Mouse (Mus musculus) lung, postnatal 25 days (tissue): ENCODE data around the gene Colq.
A peak's percentile ranks its signal among the peaks of the same experiment; 100 is the strongest.

Experiments used
- DNase-seq: peaks from one replicate; pipeline ENCODE4 v3.0.0; 2022; ENCODE audit warnings: low spot score

Colq gene

DNA sequence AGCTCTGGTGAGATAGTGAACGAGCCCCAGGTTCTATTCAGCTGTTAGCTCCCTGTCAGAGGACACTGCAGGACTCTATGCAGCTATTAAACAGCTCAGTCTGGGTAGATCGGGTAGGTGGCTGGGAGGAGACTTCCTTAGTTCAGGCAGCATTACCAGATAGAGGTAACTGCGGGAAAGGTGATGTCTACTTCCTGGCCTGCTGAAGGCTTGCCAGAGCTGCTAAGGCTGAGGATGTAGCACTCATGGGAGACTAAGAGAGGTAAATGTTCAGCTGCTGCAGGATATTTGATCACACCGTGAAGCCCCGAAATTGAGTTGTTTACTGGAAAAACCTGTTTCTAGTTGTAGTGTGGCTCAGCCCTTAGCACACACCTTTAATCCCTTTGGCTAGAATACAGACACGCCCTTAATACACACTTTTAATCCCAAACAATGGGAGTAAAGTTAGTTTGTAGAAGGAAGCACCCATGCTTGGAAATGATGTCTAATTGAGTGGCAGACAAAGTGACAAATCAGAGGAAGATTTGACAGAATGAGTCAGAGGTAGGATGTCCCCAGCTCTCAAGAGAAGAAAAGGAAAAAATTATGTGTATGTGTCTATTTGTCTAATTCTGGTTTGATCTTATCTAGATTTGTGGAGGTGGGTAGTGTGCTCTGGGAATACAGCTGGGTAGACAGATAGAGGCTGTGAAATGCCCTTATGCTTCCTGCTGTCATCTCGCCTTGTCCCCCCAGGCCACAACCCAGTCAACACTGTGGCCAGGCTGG is 65.9 kb downstream of the Colq start:
- DNase-seq, result no peak

DNA sequence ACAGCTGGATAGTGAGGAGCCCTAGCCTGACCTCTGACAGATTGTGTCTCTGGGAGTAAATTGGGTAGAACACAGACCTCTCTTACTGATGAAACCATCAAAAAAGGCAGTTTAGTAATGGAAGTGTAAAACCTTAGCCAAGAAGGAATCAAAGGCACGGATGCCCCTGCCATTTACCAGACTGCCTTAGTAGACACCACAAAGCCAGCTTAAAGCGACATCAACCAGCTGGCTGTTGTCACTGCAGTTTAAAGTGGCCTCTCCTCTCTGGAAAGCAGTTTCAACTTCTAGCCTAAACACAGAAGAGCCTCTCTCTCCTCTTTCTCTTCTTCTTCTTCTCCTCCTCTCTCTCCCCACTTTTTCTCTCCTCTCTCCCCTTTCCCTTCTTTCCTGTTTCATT is 69.8 kb downstream of the Colq start:
- DNase-seq, result no peak

DNA sequence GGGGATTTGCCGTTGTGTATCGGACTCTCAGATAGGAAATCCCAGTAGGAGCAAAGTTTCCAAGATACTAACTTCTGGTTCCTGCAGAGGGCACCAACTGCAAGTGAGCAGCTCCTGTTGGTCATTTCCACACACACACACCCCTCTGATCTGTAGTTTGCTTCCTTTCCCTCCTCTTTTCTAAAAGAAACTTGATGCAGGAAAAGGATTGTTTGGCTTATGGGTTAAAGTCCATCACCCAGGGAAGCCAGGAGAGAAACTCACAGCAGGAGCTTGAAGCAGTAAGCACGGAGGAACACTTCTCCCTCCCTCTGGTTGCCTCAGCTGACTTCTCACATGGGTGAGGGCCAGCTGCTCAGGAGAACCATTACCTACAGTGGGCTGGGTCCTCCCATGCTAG is 72.0 kb downstream of the Colq start:
- DNase-seq, result no peak

DNA sequence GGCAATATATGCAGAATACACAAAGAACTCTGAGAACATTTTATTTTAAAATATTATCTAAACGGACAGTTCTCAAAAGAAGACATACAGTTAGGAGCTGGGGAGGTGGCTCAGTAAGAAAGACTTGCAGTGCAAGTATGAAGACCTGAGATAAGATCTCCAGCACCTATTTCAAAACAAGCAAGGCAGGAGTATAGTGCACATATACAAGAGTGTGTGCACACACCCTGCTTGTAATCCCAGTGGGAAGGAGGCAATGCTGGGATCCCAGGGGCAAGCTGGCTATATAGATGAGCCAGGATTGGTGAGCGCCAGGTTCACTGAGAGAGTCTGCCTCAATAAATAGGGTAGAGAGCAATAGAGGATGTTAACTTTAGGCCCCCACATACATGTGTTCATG is 75.2 kb downstream of the Colq start:
- no peak for DNase-seq

DNA sequence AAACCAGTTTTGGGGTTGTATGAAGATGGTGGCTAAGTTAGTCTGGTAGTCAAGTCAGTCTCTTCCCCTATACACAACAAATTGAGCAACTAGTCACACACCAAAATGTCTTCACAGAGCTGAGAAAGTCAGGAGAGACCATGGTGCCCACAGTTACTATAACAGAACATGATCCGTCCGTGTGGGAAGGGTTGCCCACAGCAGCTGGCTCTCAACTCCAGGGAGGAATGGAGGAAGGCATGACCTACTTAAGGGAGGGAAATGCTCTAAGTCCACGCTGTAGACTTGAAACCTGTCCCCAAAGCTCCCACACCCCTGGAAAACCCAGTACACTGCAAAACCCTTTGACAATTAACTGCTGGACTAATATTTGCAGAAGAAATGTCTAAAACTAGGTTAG is 80.8 kb downstream of the Colq start:
- no peak for DNase-seq

DNA sequence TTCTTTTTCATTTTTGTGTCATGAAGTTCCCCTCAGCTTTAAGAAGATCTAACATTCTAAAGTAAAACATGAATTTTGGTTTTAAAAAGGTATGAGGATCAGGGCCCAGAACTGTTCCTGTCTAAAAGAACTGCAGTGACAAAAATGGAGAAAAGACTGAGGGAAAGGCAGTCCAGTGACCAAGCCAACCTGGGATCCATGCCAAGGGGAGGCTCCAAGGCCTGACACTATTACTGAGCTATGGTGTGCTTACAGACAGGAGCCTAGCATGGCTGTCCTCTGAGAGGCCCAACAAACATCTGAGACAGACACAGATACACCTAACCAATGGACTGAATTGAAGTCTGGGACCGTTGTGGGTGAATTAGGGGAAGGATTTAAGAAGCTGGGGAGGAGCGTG is 81.2 kb downstream of the Colq start:
- DNase-seq, result no peak

DNA sequence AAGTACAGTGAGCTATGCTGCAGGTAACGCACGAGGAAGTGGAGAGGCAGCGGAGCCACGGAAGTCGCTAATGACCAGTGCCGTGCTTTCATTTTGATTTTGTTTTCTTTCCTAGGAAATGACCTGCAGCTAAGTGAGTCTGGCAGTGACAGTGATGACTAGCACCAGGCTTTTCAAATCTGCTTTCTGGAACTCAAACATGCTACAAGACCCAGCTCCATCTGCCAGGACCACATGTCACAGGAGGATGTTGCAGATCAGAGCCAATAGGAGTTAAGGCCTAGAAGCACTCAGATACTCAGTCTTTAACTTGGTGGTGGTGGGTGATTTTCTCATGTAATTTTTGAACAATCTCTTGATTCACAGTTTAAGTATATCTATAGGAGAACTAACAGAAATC is 84.7 kb downstream of the Colq start:
- no peak for DNase-seq

DNA sequence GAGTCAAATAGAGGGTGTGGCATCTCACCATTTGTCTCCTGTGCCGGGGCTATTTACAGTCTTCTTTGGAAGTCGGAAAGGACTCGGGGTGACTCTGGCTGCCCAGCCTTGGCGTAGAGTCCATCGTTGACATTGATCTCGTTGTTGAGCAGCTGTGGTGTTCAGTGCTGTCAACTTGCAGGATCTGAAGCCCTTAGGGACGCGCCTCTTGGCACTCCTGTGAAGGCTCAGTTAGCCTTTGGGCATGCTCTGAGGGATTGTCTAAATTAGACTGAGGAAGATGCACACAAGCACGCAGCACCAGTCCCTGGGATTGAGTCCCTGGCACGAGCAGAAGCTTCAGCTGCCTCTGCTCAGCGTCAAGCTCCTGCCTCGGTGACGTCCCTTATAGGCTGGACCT is 87.7 kb downstream of the Colq start:
- no peak for DNase-seq

DNA sequence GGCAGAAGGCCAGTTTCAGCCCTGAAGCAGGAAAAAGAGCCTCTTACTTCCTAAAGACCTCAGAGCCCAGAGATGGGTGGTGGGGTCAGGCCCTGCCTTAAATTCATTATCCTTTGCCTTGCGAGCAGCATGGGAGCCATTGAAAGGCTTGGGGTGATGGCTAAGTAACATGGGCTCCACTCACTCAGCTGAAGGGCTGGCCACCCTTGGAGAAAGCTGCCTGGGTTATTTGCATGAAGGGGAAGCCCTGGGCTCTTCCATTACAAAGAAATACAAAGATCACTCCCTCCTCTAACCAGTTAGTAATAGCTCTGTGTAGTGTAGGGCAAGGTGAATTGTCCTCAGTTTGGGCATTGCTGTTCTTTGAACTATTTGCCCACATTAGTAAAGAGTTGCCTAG is 91.6 kb downstream of the Colq start:
- no peak for DNase-seq

DNA sequence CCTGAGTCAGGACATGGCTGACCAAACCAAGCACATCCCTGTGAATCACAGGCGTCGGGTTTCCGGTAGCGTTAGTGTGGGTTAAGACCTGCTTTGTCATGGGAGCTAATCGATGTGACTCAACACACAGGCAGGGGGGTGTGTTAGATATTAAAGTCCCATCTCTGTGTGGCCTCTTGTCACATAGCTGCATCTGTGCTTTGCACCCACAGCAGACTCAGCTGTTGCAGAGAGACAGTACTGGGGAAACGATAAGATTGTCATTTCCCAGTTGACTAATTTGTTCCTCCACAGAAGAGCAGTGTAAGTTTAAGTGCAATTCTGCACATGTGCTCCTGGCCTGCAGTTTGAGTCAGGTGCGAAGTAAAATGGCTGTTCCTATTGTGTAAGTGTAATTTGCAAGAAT is 94.9 kb downstream of the Colq start:
- DNase-seq, result no peak

DNA sequence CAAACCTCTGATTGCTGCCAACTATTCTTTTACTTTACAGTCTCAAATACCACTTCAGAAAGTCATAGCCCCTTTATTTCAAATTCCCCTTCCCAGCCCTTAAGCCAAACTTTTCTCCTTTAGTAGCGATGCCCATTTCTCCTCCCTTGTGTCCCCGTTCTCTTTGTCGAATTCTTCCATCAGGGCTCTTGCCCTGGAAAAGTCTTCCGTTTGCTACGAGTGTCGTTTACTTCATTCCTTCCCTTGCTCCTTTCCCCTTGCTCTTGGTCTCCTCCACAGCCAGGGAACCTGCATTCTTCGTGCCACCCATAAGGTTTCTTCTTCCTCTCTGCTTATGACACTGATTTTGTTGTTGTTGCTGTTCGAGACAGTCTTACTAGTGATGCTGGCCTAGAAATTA is 95.6 kb downstream of the Colq start:
- DNase-seq, result no peak

DNA sequence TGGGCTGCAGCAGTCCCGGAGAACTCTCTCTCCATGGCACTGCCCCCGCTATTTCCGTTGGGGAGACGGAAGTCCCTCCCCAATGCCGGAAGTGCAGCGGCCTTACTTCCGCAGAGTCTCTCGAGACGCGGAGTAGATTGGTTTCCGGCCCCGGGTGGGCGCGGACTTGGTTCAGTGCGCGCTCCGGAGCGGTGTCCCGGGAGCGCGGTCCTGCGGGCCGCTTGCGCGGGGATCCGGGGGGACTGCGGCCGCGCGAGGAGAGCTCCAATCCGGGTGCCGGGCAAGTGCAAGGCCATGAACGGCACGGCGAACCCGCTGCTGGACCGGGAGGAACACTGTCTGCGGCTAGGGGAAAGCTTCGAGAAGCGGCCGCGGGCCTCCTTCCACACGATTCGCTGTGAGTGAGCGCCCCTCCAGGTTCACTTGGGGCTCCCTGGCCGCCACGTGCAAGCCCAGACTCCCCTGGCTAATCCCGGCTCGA is 96.1 kb downstream of the Colq start, which contains the start of gene Mettl6:
TSS of gene Mettl6 (minus strand) at position 66 of the 481 bp plus-strand sequence.
- DNase-seq, result peak; percentile 93

DNA sequence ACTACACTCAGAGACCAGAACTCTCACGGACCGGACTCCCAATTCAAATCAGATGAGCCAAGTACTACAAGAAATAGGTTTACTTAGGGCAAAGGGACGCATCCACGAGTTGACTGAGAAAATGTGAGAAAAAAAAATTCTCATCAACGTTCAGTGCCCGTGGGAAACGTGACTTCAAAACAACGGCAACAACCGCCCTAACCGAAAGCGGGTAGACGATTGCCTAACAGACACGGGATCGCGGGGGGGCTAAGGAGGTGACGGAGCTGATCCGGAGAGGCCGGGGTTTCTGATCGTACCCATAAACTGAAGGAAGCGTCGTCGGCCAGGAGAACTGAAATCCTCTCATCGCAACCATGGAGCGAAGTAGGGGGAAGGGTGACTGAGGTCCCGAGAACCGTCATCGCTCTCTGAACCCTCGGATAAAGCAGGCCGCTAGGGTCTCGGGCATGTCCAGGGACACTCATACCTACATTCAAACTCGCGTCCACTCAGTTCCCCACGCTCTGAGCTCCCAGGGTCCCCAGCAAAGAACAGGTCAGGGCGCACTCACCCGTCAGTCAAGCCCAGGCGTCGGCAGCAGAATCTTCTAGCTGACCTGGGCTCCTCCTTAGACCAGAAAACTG is 96.7 kb downstream of the Colq start, which contains the start of gene Eaf1:
TSS of gene Eaf1 (plus strand) at position 51 of the 626 bp plus-strand sequence.
- peak; percentile 31 for DNase-seq

DNA sequence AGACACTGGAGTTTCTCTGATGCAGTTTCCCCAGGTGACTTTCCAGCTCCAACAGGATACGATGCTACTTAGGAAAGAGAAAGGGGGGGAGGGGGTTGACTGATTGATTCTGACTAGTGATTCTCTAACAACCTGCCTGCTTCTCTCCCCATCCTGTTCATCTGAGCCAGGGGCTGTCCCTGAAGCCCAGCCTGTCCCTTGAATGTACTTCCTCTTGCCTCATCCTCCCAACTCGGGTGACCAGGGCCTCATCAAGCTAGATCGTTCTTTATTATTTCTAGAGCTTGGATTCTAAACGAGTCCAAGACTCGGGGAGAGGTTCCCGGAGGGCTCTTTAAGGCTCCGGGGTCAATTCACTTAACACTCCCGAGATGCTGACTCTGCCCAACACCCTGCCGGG is 97.2 kb downstream of the Colq start:
- DNase-seq, result no peak

DNA sequence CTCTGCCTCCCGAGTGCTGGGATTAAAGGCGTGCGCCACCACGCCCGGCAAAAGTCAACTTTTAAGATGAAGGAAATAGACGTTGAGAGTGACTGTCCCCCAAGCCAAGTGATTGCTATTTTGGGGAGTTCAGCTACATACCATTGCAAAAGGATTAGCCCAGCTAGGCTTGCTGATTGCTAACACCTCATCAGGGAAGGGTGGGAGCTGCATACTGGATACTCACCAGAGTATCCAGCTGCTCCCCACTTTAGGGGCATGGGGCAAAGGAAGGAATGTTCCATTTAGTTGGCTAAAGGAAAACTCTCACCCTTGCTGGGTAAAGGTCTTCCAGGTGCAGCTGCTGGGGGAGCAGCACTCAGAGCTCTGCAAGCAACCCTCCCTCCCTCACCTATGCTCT is 103.1 kb downstream of the Colq start:
- no peak for DNase-seq

DNA sequence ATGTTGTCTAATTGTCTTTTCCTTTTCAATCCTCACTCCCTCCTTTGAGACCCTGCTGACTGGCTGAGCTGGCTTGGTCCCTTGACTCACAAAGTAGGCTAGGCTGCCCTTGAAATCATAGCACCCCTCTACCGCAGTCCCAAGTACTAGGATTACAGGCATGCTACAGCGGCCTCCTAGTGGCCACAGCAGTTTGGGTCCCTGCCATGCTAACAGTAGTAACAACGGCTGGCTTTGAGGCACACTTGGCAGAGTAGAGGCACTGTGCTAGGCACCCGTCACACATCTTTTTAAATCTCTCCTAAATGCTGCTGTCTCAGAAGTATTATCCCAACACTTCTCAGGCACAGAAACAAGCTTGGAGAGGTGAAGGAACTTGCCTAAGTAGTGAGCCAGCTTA is 104.7 kb downstream of the Colq start:
- DNase-seq, result no peak

DNA sequence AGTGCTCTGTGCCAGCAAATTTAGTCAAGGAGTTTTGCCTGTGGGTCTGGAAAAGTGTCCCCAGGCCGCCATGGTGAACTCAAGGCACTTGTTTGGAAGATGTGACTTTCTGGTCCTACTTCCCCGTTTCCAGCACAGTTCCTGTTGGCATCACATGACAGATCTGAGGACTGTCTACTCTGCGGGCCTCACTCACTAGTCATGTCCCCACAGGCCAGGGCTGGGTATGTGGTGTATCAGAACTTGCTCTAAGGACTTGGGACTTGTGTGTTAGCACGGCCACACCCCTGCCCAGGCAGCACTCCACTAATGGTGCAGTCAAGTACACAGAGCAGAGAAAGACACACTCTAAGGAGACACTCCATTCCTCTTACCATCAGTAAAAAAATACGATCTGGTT is 108.7 kb downstream of the Colq start:
- no peak for DNase-seq

DNA sequence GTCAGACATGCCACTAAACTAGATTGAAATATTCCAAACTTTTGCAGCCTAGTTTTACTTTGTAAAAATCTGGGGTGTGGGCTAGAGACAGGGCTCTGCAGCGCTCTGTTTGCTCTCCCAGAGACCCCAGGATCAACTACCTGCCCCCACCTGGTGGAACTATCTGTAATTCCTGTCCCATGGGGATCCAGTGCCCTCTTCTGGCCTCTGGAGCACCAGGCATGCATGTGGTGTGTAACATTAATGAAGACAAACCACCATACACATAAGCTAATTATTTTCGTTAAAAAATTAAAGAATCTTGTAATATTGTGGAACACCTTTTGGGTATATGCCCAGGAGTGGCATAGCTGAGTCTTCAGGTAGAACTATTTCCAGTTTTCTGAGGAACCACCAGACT is 117.8 kb downstream of the Colq start:
- no peak for DNase-seq
